Mouse (Mus musculus) G1E (cell line): ENCODE results near the gene Usf1. TPM values are rescaled to one million over a fixed set of nuclear protein-coding genes. Genes with fewer than 3 reads are reported as not detected.

Experiments
- ATAC-seq: 2 replicates; pipeline ENCODE4 v1.8.0; 2016; ENCODE audit warnings: mild to moderate bottlenecking; ENCODE audit not compliant: insufficient number of reproducible peaks, poor library complexity, low FRiP score, severe bottlenecking; ENCODE audit errors: extremely low read depth
- DNase-seq: peaks from one replicate; pipeline ENCODE4 v3.0.0; 2012; ENCODE audit warnings: low spot score
- H3K27me3 ChIP-seq: 2 replicates; pipeline ENCODE4 v1.6.1; 2012; ENCODE audit warnings: mild to moderate bottlenecking, low read length, inconsistent platforms; ENCODE audit not compliant: insufficient read depth
- H3K36me3 ChIP-seq: replicated peaks from 2 replicates; pipeline ENCODE3; 2012; ENCODE audit warnings: mild to moderate bottlenecking, inconsistent platforms
- H3K4me1 ChIP-seq: 2 replicates; pipeline ENCODE4 v1.6.1; 2012; ENCODE audit warnings: low read depth, low read length, inconsistent platforms, mixed read lengths; ENCODE audit not compliant: insufficient read depth
- H3K4me3 ChIP-seq: 2 replicates; pipeline ENCODE4 v1.5.1; 2012; ENCODE audit warnings: low read depth, mild to moderate bottlenecking, inconsistent platforms, low read length, moderate library complexity, mixed read lengths
- H3K9me3 ChIP-seq: replicated peaks from 2 replicates; pipeline ENCODE4 v1.6.1; 2012; ENCODE audit warnings: inconsistent platforms
- CTCF ChIP-seq: IDR thresholded peaks from 2 replicates; pipeline ENCODE4 v1.5.1; 2012; ENCODE audit warnings: low read depth, low read length, inconsistent platforms, mixed read lengths
- GATA1 ChIP-seq: IDR thresholded peaks from 2 replicates; pipeline ENCODE4 v1.6.1; 2012; ENCODE audit warnings: borderline replicate concordance, low read length, inconsistent platforms, mixed read lengths
- GATA2 ChIP-seq: IDR thresholded peaks from 2 replicates; pipeline ENCODE4 v1.6.1; 2012; ENCODE audit warnings: low read depth, low read length, inconsistent platforms, borderline replicate concordance
- POLR2AphosphoS5 ChIP-seq: IDR thresholded peaks from 2 replicates; pipeline ENCODE4 v1.6.1; 2012; ENCODE audit warnings: low read depth, low read length, inconsistent platforms; ENCODE audit not compliant: insufficient replicate concordance
- TAL1 ChIP-seq: conservative IDR thresholded peaks from 2 replicates; pipeline ENCODE4 v1.6.1; 2012; ENCODE audit warnings: low read depth, low read length, inconsistent platforms, mixed read lengths
- polyA plus RNA-seq: library from polyadenylated mRNA; stranded (reverse); fragments of >175 nt; gene quantifications from 2 replicates; pipeline ENCODE4 v1.2.3, GENCODE M21; 2012
- total RNA-seq, 2 experiments: library from RNA; stranded (forward) in 1 of 2; stranded (reverse) in 1 of 2; fragments of 200-1000 nt in 1 of 2; fragments of >200 nt in 1 of 2; fragmentation: Nextera tagmentation in 1 of 2; gene quantifications; 2 replicates each; pipeline ENCODE4 v1.2.3; 2014 to 2017

The Usf1 gene
- total and polyA plus RNA-seq, 3 experiments: 17.6 to 41.9 (median 38.9) TPM

DNA sequence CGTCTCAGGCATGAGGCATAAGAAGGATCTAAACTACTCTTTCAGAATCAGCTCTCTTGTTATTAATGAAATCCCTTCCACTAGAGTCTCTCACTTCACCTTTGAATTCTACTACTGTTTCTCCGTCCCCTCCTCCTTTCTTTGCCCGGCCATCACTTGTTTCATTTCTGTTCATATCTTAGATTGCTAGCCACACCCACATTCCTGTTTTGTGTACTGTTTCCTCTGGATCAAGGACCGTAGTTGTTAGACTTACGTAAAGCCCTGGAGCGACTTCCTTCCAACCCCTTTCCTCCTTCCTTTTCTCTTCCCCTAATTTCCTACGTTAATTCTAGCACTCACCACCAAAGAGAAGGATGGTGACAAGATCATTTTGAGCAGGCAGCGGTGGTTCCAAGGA, 28.0 kb downstream of the Usf1 start:
- Histone ChIP-seq H3K9me3 (peaks cover 6% of the 10 kb centered on the region), H3K4me3 (no peak overlapping the region), H3K27me3 (peaks cover 47% of the 10 kb centered on the region), H3K36me3 (no peaks in the 10 kb centered on the region), H3K4me1 (peaks cover 21% of the 10 kb centered on the region)
- ATAC-seq: no peak
- DNase-seq: no peak
- TF ChIP-seq TAL1 (no peak), GATA1 (no peak)

GRCm38 (mm10) chr1:171440025-171440725, 29.1 kb downstream of the Usf1 start:
- peaks cover 21% of the 10 kb centered on the region for H3K4me1 ChIP-seq
- ATAC-seq: no peak
- H3K9me3 ChIP-seq: peaks cover 6% of the 10 kb centered on the region
- H3K36me3 ChIP-seq: no peaks in the 10 kb centered on the region
- no peak for DNase-seq
- no peak overlapping the region for H3K4me3 ChIP-seq
- no peak for TF ChIP-seq GATA2
- no peak for TF ChIP-seq POLR2AphosphoS5
- no peak for TF ChIP-seq CTCF
- no peak for TF ChIP-seq TAL1
- no peak for TF ChIP-seq GATA1
- H3K27me3 ChIP-seq: peaks cover 46% of the 10 kb centered on the region

GRCm38 (mm10) chr1:171441466-171442412, 30.6 kb downstream of the Usf1 start:
- Histone ChIP-seq H3K36me3 (no peaks in the 10 kb centered on the region), H3K4me3 (no peak overlapping the region; the same call in 1 of the 2 replicates), H3K4me1 (peaks cover 21% of the 10 kb centered on the region), H3K9me3 (peaks cover 6% of the 10 kb centered on the region), H3K27me3 (peaks cover 33% of the 10 kb centered on the region)
- DNase-seq: peak; percentile 8
- TF ChIP-seq GATA2: no peak
- no peak for TF ChIP-seq TAL1
- no peak for TF ChIP-seq POLR2AphosphoS5
- TF ChIP-seq GATA1: no peak
- TF ChIP-seq CTCF: no peak
- ATAC-seq: peak; percentile 30; the same call in 1 of the 2 replicates

DNA sequence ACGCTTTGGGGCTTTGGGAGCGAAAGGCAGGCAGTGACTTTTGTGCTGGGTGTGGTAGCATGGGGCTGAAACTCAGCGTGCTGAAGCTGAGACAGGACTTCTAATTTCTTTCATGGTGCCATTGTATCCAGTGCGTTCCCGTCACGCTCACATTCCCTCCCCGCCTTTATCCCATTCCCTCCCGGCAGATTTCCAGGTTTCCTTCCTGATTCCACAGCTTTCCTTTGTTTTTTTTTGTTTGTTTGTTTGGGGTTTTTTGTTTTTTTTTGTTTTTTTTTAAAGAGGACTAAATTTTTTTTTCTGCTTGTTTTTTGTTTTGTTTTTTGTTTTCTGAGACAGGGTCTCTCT, 31.3 kb downstream of the Usf1 start:
- TF ChIP-seq GATA1: no peak
- TF ChIP-seq TAL1: no peak
- no peak for TF ChIP-seq CTCF
- TF ChIP-seq GATA2: no peak
- TF ChIP-seq POLR2AphosphoS5: no peak
- peaks cover 6% of the 10 kb centered on the region for H3K9me3 ChIP-seq
- H3K4me3 ChIP-seq: no peak overlapping the region; the same call in 1 of the 2 replicates
- H3K27me3 ChIP-seq: peaks cover 28% of the 10 kb centered on the region
- H3K4me1 ChIP-seq: peaks cover 17% of the 10 kb centered on the region
- no peaks in the 10 kb centered on the region for H3K36me3 ChIP-seq
- DNase-seq (no peak), ATAC-seq (no peak)

DNA sequence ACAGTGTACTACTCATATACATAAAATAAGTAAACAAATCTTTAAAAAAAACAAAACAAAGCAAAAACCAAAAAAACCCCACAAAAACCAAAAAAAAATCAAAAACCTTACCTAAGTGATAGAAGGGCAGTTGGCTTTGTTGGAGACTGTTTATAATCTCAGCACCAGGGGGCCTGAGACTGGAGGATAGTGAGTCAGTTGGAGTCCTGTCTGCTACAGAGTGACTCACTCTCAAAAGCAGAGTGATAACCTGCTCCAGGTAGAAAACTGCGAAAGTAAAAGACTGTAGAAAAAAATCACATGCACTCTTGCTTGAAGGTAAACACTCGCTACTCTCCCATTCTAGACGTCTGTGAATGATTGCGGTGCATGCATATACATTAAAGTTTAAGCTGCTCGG, 33.9 kb downstream of the Usf1 start:
- no peak for TF ChIP-seq TAL1
- TF ChIP-seq GATA2: no peak
- TF ChIP-seq GATA1: no peak
- TF ChIP-seq POLR2AphosphoS5: no peak
- DNase-seq: no peak
- peaks cover 11% of the 10 kb centered on the region for H3K4me1 ChIP-seq
- no peak overlapping the region for H3K4me3 ChIP-seq
- H3K36me3 ChIP-seq: no peaks in the 10 kb centered on the region
- ATAC-seq: no peak
- H3K9me3 ChIP-seq: peaks cover 6% of the 10 kb centered on the region
- peaks cover 16% of the 10 kb centered on the region for H3K27me3 ChIP-seq

DNA sequence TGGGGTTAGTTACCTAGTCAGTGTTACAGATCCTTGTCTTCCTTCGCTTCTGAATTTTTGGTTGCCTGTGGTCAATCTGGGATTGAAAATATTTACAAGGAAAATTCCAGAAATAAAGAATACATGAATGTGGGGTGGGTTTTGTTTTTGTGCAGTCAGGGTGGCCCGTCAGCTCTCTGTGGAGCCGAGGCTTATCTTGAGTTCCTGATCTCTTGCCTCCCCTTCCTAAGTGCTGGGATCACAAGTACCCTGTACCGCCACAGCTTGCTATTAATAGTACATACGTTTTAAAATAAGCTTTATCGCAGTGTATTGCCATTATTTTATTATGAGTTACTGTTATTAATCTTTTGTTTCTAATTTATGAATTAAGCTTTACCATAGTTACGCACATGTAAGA, 35.7 kb downstream of the Usf1 start:
- peaks cover 6% of the 10 kb centered on the region for H3K9me3 ChIP-seq
- TF ChIP-seq TAL1 (no peak), POLR2AphosphoS5 (no peak)
- no peak for ATAC-seq

More for the DNA sequence above, 35.7 kb downstream of the Usf1 start:
- no peak overlapping the region for H3K4me3 ChIP-seq
- no peaks in the 10 kb centered on the region for H3K36me3 ChIP-seq
- no peak for DNase-seq
- peaks cover 4% of the 10 kb centered on the region for H3K4me1 ChIP-seq
- H3K27me3 ChIP-seq: peaks cover 11% of the 10 kb centered on the region
